8 mouse cellular contexts compared by ENCODE assay signal in genomic region chr2:32728463-32728862, GRCm38 (mm10). TPM values are rescaled to one million over a fixed set of nuclear protein-coding genes. Genes with fewer than 3 reads are reported as not detected.
DNase-seq lines count a peak whose midpoint lies in the region; ATAC-seq and TF ChIP-seq lines count a peak whose summit lies in the region.

No protein-coding gene starts in this region.

- TF ChIP-seq CTCF in E14TG2a.4 (conservative IDR thresholded peaks at IDR 0.05; ENCODE audit: low read length), result no peak

- H3K9ac ChIP-seq in limb, embryonic 14.5 days (ENCODE audit: low read depth, low read length, severe bottlenecking), result peak overlapping the region; percentile 7; the same call in 1 of the 2 replicates
- no peak overlapping the region for H3K9ac ChIP-seq in neural tube, embryonic 14.5 days (replicated peaks; ENCODE audit: low read depth, low read length)

- peaks cover 7% of the 10 kb centered on the region; the same call in 1 of the 2 replicates for H3K27me3 ChIP-seq in E14TG2a.4 (ENCODE audit: insufficient read depth, low read length)
- no peaks in the 10 kb centered on the region for H3K27me3 ChIP-seq in limb, embryonic 14.5 days (ENCODE audit: control insufficient read depth, insufficient read depth, low read length)
- H3K27me3 ChIP-seq in neural tube, embryonic 14.5 days (ENCODE audit: control insufficient read depth, insufficient read depth, low read length), result no peaks in the 10 kb centered on the region

- peaks cover 38% of the 10 kb centered on the region for H3K4me1 ChIP-seq in E14TG2a.4 (replicated peaks; ENCODE audit: low read depth, low read length)
- H3K4me1 ChIP-seq in brown adipose tissue, adult 24 weeks (ENCODE audit: control insufficient read depth, insufficient read depth, insufficient read length, low read length), result peaks cover 6% of the 10 kb centered on the region; the same call in 1 of the 2 replicates
- H3K4me1 ChIP-seq in limb, embryonic 14.5 days (ENCODE audit: control insufficient read depth, insufficient read depth, low read length), result peaks cover 34% of the 10 kb centered on the region
- H3K4me1 ChIP-seq in neural tube, embryonic 14.5 days (ENCODE audit: control insufficient read depth, insufficient read depth, low read length), result peaks cover 4% of the 10 kb centered on the region; the same call in 1 of the 2 replicates

- H3K27ac ChIP-seq in brown adipose tissue, adult 24 weeks (replicated peaks; ENCODE audit: low read depth, low read length), result peak overlapping the region; percentile 99
- no peak overlapping the region for H3K27ac ChIP-seq in limb, embryonic 14.5 days (replicated peaks; ENCODE audit: low read depth, low read length)
- no peak overlapping the region for H3K27ac ChIP-seq in neural tube, embryonic 14.5 days (ENCODE audit: low read depth, low read length)

- H3K36me3 ChIP-seq in E14TG2a.4 (ENCODE audit: insufficient read depth, low read length), result no peaks in the 10 kb centered on the region
- H3K36me3 ChIP-seq in limb, embryonic 14.5 days (ENCODE audit: control insufficient read depth, insufficient read depth, low read length), result no peaks in the 10 kb centered on the region
- H3K36me3 ChIP-seq in neural tube, embryonic 14.5 days (ENCODE audit: control insufficient read depth, insufficient read depth, low read length), result no peaks in the 10 kb centered on the region

- DNase-seq in heart, postnatal 36 days, result peak; percentile 64 to 68
- no peak for DNase-seq in limb, embryonic 14.5 days (ENCODE audit: low spot score)
- no peak for DNase-seq in cerebellum, adult 9-10 months
- DNase-seq in right cerebral cortex, adult 18-20 months, result no peak

- 50% methylated on average over 7 of the region's 7 CpGs for WGBS in limb, embryonic 14.5 days
- WGBS in neural tube, embryonic 14.5 days, result 43% methylated on average over 7 of the region's 7 CpGs

- H3K9me3 ChIP-seq in E14TG2a.4 (ENCODE audit: low read length), result no peaks in the 10 kb centered on the region
- H3K9me3 ChIP-seq in limb, embryonic 14.5 days (ENCODE audit: control insufficient read depth, low read length), result no peaks in the 10 kb centered on the region
- H3K9me3 ChIP-seq in neural tube, embryonic 14.5 days (ENCODE audit: control insufficient read depth, low read length), result no peaks in the 10 kb centered on the region

- TF ChIP-seq POLR2A in limb, embryonic 14.5 days (IDR thresholded peaks at IDR 0.05; ENCODE audit: borderline replicate concordance, extremely low read depth, insufficient read depth, insufficient read length), result no peak

- intact Hi-C loops in heart, postnatal 36 days (cut with DNase I), result no loop called here

- no peak for ATAC-seq in limb, embryonic 14.5 days (ENCODE audit: low FRiP score, low read depth)
- no peak for ATAC-seq in neural tube, embryonic 14.5 days (ENCODE audit: low read depth)
- ATAC-seq in cerebellum, adult (ENCODE audit: insufficient number of reproducible peaks, low FRiP score, low TSS enrichment), result no peak

- H3K4me3 ChIP-seq in E14TG2a.4 (replicated peaks; ENCODE audit: low read length), result peak overlapping the region; percentile 18; the same call in 1 of the 2 replicates
- peak overlapping the region; percentile 66 for H3K4me3 ChIP-seq in brown adipose tissue, adult 24 weeks (ENCODE audit: insufficient read depth, low read depth, low read length)
- peak overlapping the region; percentile 36 for H3K4me3 ChIP-seq in limb, embryonic 14.5 days (replicated peaks; ENCODE audit: low read length)
- no peak overlapping the region for H3K4me3 ChIP-seq in neural tube, embryonic 14.5 days (ENCODE audit: low read depth, low read length)

- peak overlapping the region; percentile 57 for H3K4me2 ChIP-seq in limb, embryonic 14.5 days (replicated peaks; ENCODE audit: low read depth, low read length, severe bottlenecking)
- H3K4me2 ChIP-seq in neural tube, embryonic 14.5 days (ENCODE audit: low read depth, low read length), result peak overlapping the region; percentile 42; the same call in 1 of the 2 replicates

RNA-seq across cellular contexts. Expression of gene Sh2d3c, which starts 7.6 kb away (rescaled TPM):
- polyA plus RNA-seq in brown adipose tissue, adult 24 weeks (2012; ENCODE audit: insufficient read depth, insufficient read length, missing spikeins), result 4.4 and 6.3 TPM in 2 replicates
- 10 to 100 TPM; 26.8 to 28.1 TPM for total RNA-seq in heart, postnatal 36 days (2021)
- 36.8 and 52.0 TPM in 2 replicates for polyA plus RNA-seq in limb, embryonic 14.5 days (2012; rRNA removed)
- polyA plus RNA-seq in limb, embryonic 14.5 days (2014; fragmentation: Nextera tagmentation; extraction: Ambion mirVana), result 18.5 and 20.3 TPM in 2 replicates
- polyA plus RNA-seq in neural tube, embryonic 14.5 days (2014; fragmentation: Nextera tagmentation; extraction: Ambion mirVana), result 41.2 and 51.2 TPM in 2 replicates

RNA-seq across cellular contexts. Expression of gene 6330409D20Rik, which starts 12.4 kb away (rescaled TPM):
- polyA plus RNA-seq in brown adipose tissue, adult 24 weeks (2012; ENCODE audit: insufficient read depth, insufficient read length, missing spikeins), result not detected in 2 replicates
- not detected for total RNA-seq in heart, postnatal 36 days (2021)
- 0.14 and 0.15 TPM in 2 replicates for polyA plus RNA-seq in limb, embryonic 14.5 days (2012; rRNA removed)
- not detected in 2 replicates for polyA plus RNA-seq in limb, embryonic 14.5 days (2014; fragmentation: Nextera tagmentation; extraction: Ambion mirVana)
- 3.9 TPM in 2 replicates for polyA plus RNA-seq in neural tube, embryonic 14.5 days (2014; fragmentation: Nextera tagmentation; extraction: Ambion mirVana)

RNA-seq across cellular contexts. Expression of gene Cdk9, which starts 15.6 kb away (rescaled TPM):
- polyA plus RNA-seq in brown adipose tissue, adult 24 weeks (2012; ENCODE audit: insufficient read depth, insufficient read length, missing spikeins), result 27.3 and 27.6 TPM in 2 replicates
- total RNA-seq in heart, postnatal 36 days (2021), result 10 to 100 TPM; 24.6 to 26.6 TPM
- polyA plus RNA-seq in limb, embryonic 14.5 days (2012; rRNA removed), result 211 and 240 TPM in 2 replicates
- 84.7 and 87.1 TPM in 2 replicates for polyA plus RNA-seq in limb, embryonic 14.5 days (2014; fragmentation: Nextera tagmentation; extraction: Ambion mirVana)
- polyA plus RNA-seq in neural tube, embryonic 14.5 days (2014; fragmentation: Nextera tagmentation; extraction: Ambion mirVana), result 54.4 and 57.5 TPM in 2 replicates

RNA-seq across cellular contexts. Expression of gene Fpgs, which starts 24.5 kb away (rescaled TPM):
- polyA plus RNA-seq in brown adipose tissue, adult 24 weeks (2012; ENCODE audit: insufficient read depth, insufficient read length, missing spikeins), result 2.8 and 2.9 TPM in 2 replicates
- total RNA-seq in heart, postnatal 36 days (2021), result 1 to 10 TPM; 5.0 to 6.6 TPM
- 75.7 and 101 TPM in 2 replicates for polyA plus RNA-seq in limb, embryonic 14.5 days (2012; rRNA removed)
- polyA plus RNA-seq in limb, embryonic 14.5 days (2014; fragmentation: Nextera tagmentation; extraction: Ambion mirVana), result 30.7 and 33.4 TPM in 2 replicates
- 14.6 and 15.3 TPM in 2 replicates for polyA plus RNA-seq in neural tube, embryonic 14.5 days (2014; fragmentation: Nextera tagmentation; extraction: Ambion mirVana)

RNA-seq across cellular contexts. Expression of gene Tor2a, which starts 28.6 kb away (rescaled TPM):
- polyA plus RNA-seq in brown adipose tissue, adult 24 weeks (2012; ENCODE audit: insufficient read depth, insufficient read length, missing spikeins), result 16.8 and 17.6 TPM in 2 replicates
- total RNA-seq in heart, postnatal 36 days (2021), result 1 to 10 TPM; 6.8 to 9.6 TPM
- 82.6 and 169 TPM in 2 replicates for polyA plus RNA-seq in limb, embryonic 14.5 days (2012; rRNA removed)
- polyA plus RNA-seq in limb, embryonic 14.5 days (2014; fragmentation: Nextera tagmentation; extraction: Ambion mirVana), result 81.2 and 86.2 TPM in 2 replicates
- polyA plus RNA-seq in neural tube, embryonic 14.5 days (2014; fragmentation: Nextera tagmentation; extraction: Ambion mirVana), result 56.0 and 57.6 TPM in 2 replicates

Comparison
In these comparisons a context has a peak if more than half of its experiments do, and no peak if none do; other contexts are left out.
1. DNase-seq: peak in heart, postnatal 36 days (2 of 2); none in limb, embryonic 14.5 days (single experiment), cerebellum, adult 9-10 months (single experiment) and right cerebral cortex, adult 18-20 months (single experiment).